Mouse (Mus musculus) liver, embryonic 15.5 days (tissue): ENCODE measurements around the gene Yaf2. TPM values are rescaled to one million over a fixed set of nuclear protein-coding genes. Genes with fewer than 3 reads are reported as not detected.
"Not testable (repeated sequence)": the region's sequence is repeated elsewhere in the genome, so short reads cannot be mapped to it uniquely, and the experiment has no call there.

Source experiments
- ATAC-seq: fragments of 200-750 bp; cut with Nextera tagmentation; 2 replicates; pipeline ENCODE4 v1.8.0; 2017; ENCODE audit warnings: moderate number of reproducible peaks, mild to moderate bottlenecking, moderate library complexity; ENCODE audit not compliant: insufficient read depth
- H3K27ac ChIP-seq: fragments of 300-500 bp; sonication (generic); replicated peaks from 2 replicates; pipeline ENCODE4 v1.5.1; 2015; ENCODE audit warnings: mild to moderate bottlenecking, inconsistent platforms
- H3K27me3 ChIP-seq: fragments of 300-500 bp; sonication (generic); 2 replicates; pipeline ENCODE4 v1.6.1; 2015; ENCODE audit warnings: mild to moderate bottlenecking, inconsistent platforms
- H3K36me3 ChIP-seq: fragments of 300-500 bp; sonication (generic); replicated peaks from 2 replicates; pipeline ENCODE4 v1.6.1; 2015; ENCODE audit warnings: moderate library complexity, mild to moderate bottlenecking, inconsistent platforms
- H3K4me1 ChIP-seq: fragments of 300-500 bp; sonication (generic); replicated peaks from 2 replicates; pipeline ENCODE4 v1.6.1; 2015; ENCODE audit warnings: inconsistent platforms
- H3K4me2 ChIP-seq: fragments of 300-500 bp; sonication (generic); 2 replicates; pipeline ENCODE4 v1.6.1; 2015; ENCODE audit warnings: moderate library complexity, mild to moderate bottlenecking, inconsistent platforms
- H3K4me3 ChIP-seq: fragments of 300-500 bp; sonication (generic); replicated peaks from 2 replicates; pipeline ENCODE4 v1.5.1; 2015; ENCODE audit warnings: mild to moderate bottlenecking, inconsistent platforms
- H3K9ac ChIP-seq: fragments of 300-500 bp; sonication (generic); 2 replicates; pipeline ENCODE4 v1.6.1; 2015; ENCODE audit warnings: moderate library complexity, mild to moderate bottlenecking, inconsistent platforms
- H3K9me3 ChIP-seq: fragments of 300-500 bp; sonication (generic); replicated peaks from 2 replicates; pipeline ENCODE4 v1.6.1; 2016; ENCODE audit warnings: inconsistent platforms
- WGBS: fragments of 180-500 bp; shearing (Covaris S2); methylation state at CpG from one replicate; pipeline ENCODE4 v1.1.7; 2015; ENCODE audit warnings: mixed read lengths; ENCODE audit not compliant: insufficient replicate concordance; 5-methylcytosine and 5-hydroxymethylcytosine counted together
- polyA plus RNA-seq: library from polyadenylated mRNA; unstranded; fragments of >200 nt; fragmentation: Nextera tagmentation; extraction: Ambion mirVana; gene quantifications from 2 replicates; pipeline ENCODE4 v1.2.1, GENCODE M21; 2015

Yaf2 gene
- polyA plus RNA-seq, 1 experiment from 2014 or later = 25.9 TPM

GRCm38 (mm10) chr15:93336658-93336924, 144 bp downstream of the Yaf2 start:
- no peaks in the 10 kb centered on the region for H3K9me3 ChIP-seq
- H3K27ac ChIP-seq = peak overlapping the region; percentile 87
- no peak; the same call in 1 of the 2 replicates for ATAC-seq
- H3K36me3 ChIP-seq = peaks cover 8% of the 10 kb centered on the region
- H3K9ac ChIP-seq = peak overlapping the region; percentile 88
- peak overlapping the region; percentile 94 for H3K4me2 ChIP-seq
- peak overlapping the region; percentile 87 for H3K4me3 ChIP-seq
- under 1% methylated on average over 25 of the region's 52 CpGs for WGBS
- peaks cover 22% of the 10 kb centered on the region for H3K4me1 ChIP-seq
- peaks cover 14% of the 10 kb centered on the region for H3K27me3 ChIP-seq

- peak overlapping the region; percentile 94 for H3K4me2 ChIP-seq
- peak overlapping the region; percentile 87 for H3K4me3 ChIP-seq
- ATAC-seq = peak; percentile 10
- peaks cover 14% of the 10 kb centered on the region for H3K27me3 ChIP-seq
- peaks cover 22% of the 10 kb centered on the region for H3K4me1 ChIP-seq
- H3K9ac ChIP-seq = peak overlapping the region; percentile 88
- H3K9me3 ChIP-seq = no peaks in the 10 kb centered on the region
- H3K27ac ChIP-seq = peak overlapping the region; percentile 87
- H3K36me3 ChIP-seq = peaks cover 8% of the 10 kb centered on the region
- WGBS = under 1% methylated on average over 85 of the region's 110 CpGs
These were observed 696 bp downstream of the Yaf2 start for GRCm38 (mm10) chr15:93335821-93336657.

- Histone ChIP-seq H3K36me3 (peaks cover 18% of the 10 kb centered on the region), H3K4me3 (no peak overlapping the region), H3K9ac (no peak overlapping the region), H3K4me2 (no peak overlapping the region), H3K9me3 (no peaks in the 10 kb centered on the region), H3K4me1 (peaks cover 20% of the 10 kb centered on the region; the same call in 1 of the 2 replicates), H3K27me3 (no peaks in the 10 kb centered on the region), H3K27ac (no peak overlapping the region)
- WGBS = 85% methylated on average over 11 of the region's 11 CpGs
- no peak for ATAC-seq
These were observed 5.5 kb downstream of the Yaf2 start for GRCm38 (mm10) chr15:93331256-93331655.

- no peaks in the 10 kb centered on the region for H3K9me3 ChIP-seq
- H3K27ac ChIP-seq = no peak overlapping the region
- WGBS = 84% methylated on average over 3 of the region's 3 CpGs
- H3K9ac ChIP-seq = no peak overlapping the region
- H3K4me1 ChIP-seq = peaks cover 29% of the 10 kb centered on the region
- no peak overlapping the region for H3K4me3 ChIP-seq
- H3K27me3 ChIP-seq = no peaks in the 10 kb centered on the region
- no peak overlapping the region for H3K4me2 ChIP-seq
- ATAC-seq = no peak
- H3K36me3 ChIP-seq = peaks cover 10% of the 10 kb centered on the region; the same call in 1 of the 2 replicates
These were observed 9.5 kb downstream of the Yaf2 start for GRCm38 (mm10) chr15:93327235-93327634.

- Histone ChIP-seq H3K27ac (no peak overlapping the region), H3K9ac (no peak overlapping the region), H3K27me3 (no peaks in the 10 kb centered on the region), H3K9me3 (no peaks in the 10 kb centered on the region), H3K36me3 (peaks cover 10% of the 10 kb centered on the region; the same call in 1 of the 2 replicates), H3K4me1 (peaks cover 29% of the 10 kb centered on the region), H3K4me2 (no peak overlapping the region), H3K4me3 (no peak overlapping the region)
- no peak for ATAC-seq
- WGBS = 78% methylated on average over 10 of the region's 10 CpGs
These were observed 10.1 kb downstream of the Yaf2 start for GRCm38 (mm10) chr15:93326651-93327050.

- no peaks in the 10 kb centered on the region for H3K27me3 ChIP-seq
- peak; percentile 52; the same call in 1 of the 2 replicates for ATAC-seq
- WGBS = 38% methylated on average over 5 of the region's 5 CpGs
- no peak overlapping the region for H3K27ac ChIP-seq
- peaks cover 29% of the 10 kb centered on the region for H3K4me1 ChIP-seq
- no peak overlapping the region for H3K9ac ChIP-seq
- peaks cover 10% of the 10 kb centered on the region; the same call in 1 of the 2 replicates for H3K36me3 ChIP-seq
- no peaks in the 10 kb centered on the region for H3K9me3 ChIP-seq
- H3K4me3 ChIP-seq = no peak overlapping the region
- H3K4me2 ChIP-seq = no peak overlapping the region
These were observed 11.4 kb downstream of the Yaf2 start for GRCm38 (mm10) chr15:93325360-93325759.

- ATAC-seq = peak; percentile 63; the same call in 1 of the 2 replicates
- WGBS = 52% methylated on average over 1 of the region's 1 CpGs
- peaks cover 14% of the 10 kb centered on the region for H3K4me1 ChIP-seq
- H3K9me3 ChIP-seq = no peaks in the 10 kb centered on the region
- no peak overlapping the region for H3K9ac ChIP-seq
- 0 out of 2 replicates have a peak, but pooled peaks cover 3% of the 10 kb centered on the region for H3K36me3 ChIP-seq
- no peak overlapping the region for H3K4me3 ChIP-seq
- H3K27me3 ChIP-seq = no peaks in the 10 kb centered on the region
- H3K4me2 ChIP-seq = no peak overlapping the region
- no peak overlapping the region for H3K27ac ChIP-seq
These were observed 18.0 kb downstream of the Yaf2 start for GRCm38 (mm10) chr15:93318781-93319180.

GRCm38 (mm10) chr15:93310304-93310703, 26.4 kb downstream of the Yaf2 start:
- H3K4me1 ChIP-seq, H3K4me2 ChIP-seq, ATAC-seq, H3K27me3 ChIP-seq, H3K36me3 ChIP-seq, H3K9ac ChIP-seq, H3K27ac ChIP-seq, H3K4me3 ChIP-seq, H3K9me3 ChIP-seq: not testable (repeated sequence)
- 86% methylated on average over 4 of the region's 4 CpGs for WGBS

- Histone ChIP-seq H3K27me3 (no peaks in the 10 kb centered on the region), H3K9me3 (no peaks in the 10 kb centered on the region), H3K36me3 (no peaks in the 10 kb centered on the region), H3K4me1 (peaks cover 26% of the 10 kb centered on the region), H3K27ac (0 out of 2 replicates have a peak overlapping the region, but pooled peaks have one; percentile 24), H3K4me3 (no peak overlapping the region), H3K4me2 (no peak overlapping the region), H3K9ac (no peak overlapping the region)
- ATAC-seq = no peak
- 22% methylated on average over 2 of the region's 2 CpGs for WGBS
These were observed 38.5 kb downstream of the Yaf2 start for GRCm38 (mm10) chr15:93298197-93298596.

GRCm38 (mm10) chr15:93294483-93294882, 42.3 kb downstream of the Yaf2 start:
- Histone ChIP-seq H3K4me1 (peaks cover 28% of the 10 kb centered on the region), H3K27ac (0 out of 2 replicates have a peak overlapping the region, but pooled peaks have one; percentile 33), H3K4me3 (no peak overlapping the region), H3K36me3 (0 out of 2 replicates have a peak, but pooled peaks cover 5% of the 10 kb centered on the region), H3K9ac (no peak overlapping the region), H3K27me3 (no peaks in the 10 kb centered on the region), H3K9me3 (no peaks in the 10 kb centered on the region), H3K4me2 (no peak overlapping the region; the same call in 1 of the 2 replicates)
- no peak; the same call in 1 of the 2 replicates for ATAC-seq
- 47% methylated on average over 11 of the region's 11 CpGs for WGBS

- ATAC-seq = no peak
- Histone ChIP-seq H3K27me3 (no peaks in the 10 kb centered on the region), H3K4me2 (no peak overlapping the region), H3K36me3 (0 out of 2 replicates have a peak, but pooled peaks cover 12% of the 10 kb centered on the region), H3K4me1 (peaks cover 43% of the 10 kb centered on the region), H3K9me3 (no peaks in the 10 kb centered on the region), H3K4me3 (no peak overlapping the region), H3K27ac (no peak overlapping the region), H3K9ac (no peak overlapping the region)
- 80% methylated on average over 4 of the region's 4 CpGs for WGBS
These were observed 48.4 kb downstream of the Yaf2 start for GRCm38 (mm10) chr15:93288321-93288720.
